Mouse (Mus musculus) spleen, postnatal 14 days (tissue): Measurements from ENCODE around the gene Ube2q1.

Source experiments
- DNase-seq, 2 experiments: peaks; one replicate each; pipeline ENCODE4 v3.0.0; 2021 to 2022; ENCODE audit warnings: low spot score in 2 of 2

Ube2q1 gene

GRCm38 (mm10) chr3:89821096-89821513 lies 47.7 kb downstream of the Ube2q1 start:
- no peak for DNase-seq

- DNase-seq: no peak
Measured at GRCm38 (mm10) chr3:89821548-89822480, 48.4 kb downstream of the Ube2q1 start.

- DNase-seq: no peak
Measured at GRCm38 (mm10) chr3:89823594-89823993, 50.2 kb downstream of the Ube2q1 start.

GRCm38 (mm10) chr3:89826295-89826694 lies 52.9 kb downstream of the Ube2q1 start:
- no peak for DNase-seq

- no peak for DNase-seq
Measured at GRCm38 (mm10) chr3:89830815-89831591, 57.6 kb downstream of the Ube2q1 start, which contains the start of gene She. Gene She, plus strand, starts transcription at chr3:89831370.
